Mouse (Mus musculus) cerebellum, postnatal 36 days (tissue): ENCODE measurements around the gene Evl.
"Not testable (repeated sequence)": the region's sequence is repeated elsewhere in the genome, so short reads cannot be mapped to it uniquely, and the experiment has no call there.

Source experiments
- DNase-seq, 2 experiments: peaks; one replicate each; pipeline ENCODE4 v3.0.0; 2021 to 2022; ENCODE audit warnings: mixed read lengths in 2 of 2

Gene Evl

DNA sequence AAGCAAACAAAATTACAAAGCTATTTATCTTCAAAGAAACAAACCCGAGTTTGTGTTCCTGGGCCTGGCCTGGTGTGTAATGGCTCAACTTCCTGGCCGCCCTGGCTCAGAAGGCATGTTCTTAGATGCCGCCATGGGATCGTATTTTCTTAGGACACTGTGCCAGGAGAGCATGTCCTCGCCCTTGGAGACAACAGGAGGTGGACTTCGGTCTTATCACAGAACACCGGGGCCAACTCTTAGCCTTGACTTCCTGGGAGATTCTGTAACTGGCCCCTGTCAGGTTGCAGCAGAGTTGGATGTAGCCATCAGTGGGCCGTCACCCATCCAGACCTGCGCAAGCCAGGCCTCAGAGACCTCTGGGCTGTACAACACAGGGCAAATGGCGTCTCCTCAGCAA is 145.1 kb downstream of the Evl start:
- no peak for DNase-seq

DNA sequence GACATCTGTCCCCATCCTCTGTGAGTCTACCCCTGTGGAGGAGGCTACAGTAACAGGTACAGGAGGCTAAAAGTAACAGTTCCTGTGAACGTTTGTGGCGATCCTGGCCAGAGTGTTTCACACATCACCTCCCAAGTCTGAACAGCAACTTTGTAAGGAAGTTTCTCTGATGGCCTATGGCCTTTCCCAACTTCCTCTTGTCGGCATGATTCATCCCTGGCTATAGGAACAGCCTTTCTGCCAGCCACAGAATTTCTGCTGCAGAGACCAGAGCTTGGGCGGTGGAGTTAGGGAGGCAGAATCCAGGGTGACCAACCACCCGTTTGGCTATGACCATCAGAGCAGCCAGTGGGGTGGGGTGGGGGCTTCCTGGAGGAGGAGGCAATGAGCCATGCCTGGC is 145.5 kb downstream of the Evl start:
- DNase-seq, result no peak

DNA sequence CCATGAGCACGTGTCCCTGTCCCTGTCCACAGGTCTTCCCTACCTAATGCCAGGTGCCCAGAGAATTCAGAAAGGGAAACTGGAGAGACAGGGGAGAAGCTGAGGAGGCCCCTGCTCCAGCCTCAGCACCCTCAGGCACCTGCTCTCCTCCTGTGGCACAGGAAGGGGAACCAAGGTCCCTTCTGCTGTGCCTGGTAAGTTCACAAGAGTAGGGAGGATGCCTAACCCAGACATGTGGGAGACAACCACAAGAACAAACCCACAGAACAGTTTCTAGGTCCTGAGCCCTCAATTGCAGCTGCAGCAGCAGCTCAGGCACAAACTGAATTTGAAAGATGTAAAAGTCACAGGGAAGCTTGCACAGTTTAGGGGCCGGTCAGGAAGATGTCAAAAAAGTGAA is 146.7 kb downstream of the Evl start:
- DNase-seq, result no peak

DNA sequence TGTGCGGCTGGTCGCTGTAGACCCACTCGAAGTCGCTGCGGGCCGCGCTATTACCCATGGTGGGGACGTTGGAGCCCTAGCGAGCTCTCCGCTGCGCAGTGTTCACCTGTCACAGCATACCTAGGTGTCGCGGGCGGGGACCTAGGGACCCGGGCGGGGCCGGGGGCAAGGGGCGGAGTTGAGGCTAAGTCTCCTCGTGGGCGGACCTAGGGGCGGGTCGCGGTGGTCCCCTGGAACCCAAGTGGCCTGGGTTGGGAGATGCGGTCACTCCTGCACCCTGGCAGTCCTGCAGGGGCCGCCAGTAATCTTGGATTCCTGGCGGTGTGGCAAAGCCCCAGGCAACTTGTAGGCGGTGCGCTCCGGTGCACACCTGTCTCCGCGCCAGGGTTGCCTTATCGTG is 147.7 kb downstream of the Evl start, which contains the start of gene Degs2:
TSS of gene Degs2 (minus strand) at position 131 of the 400 bp plus-strand sequence.
- DNase-seq, result no peak

DNA sequence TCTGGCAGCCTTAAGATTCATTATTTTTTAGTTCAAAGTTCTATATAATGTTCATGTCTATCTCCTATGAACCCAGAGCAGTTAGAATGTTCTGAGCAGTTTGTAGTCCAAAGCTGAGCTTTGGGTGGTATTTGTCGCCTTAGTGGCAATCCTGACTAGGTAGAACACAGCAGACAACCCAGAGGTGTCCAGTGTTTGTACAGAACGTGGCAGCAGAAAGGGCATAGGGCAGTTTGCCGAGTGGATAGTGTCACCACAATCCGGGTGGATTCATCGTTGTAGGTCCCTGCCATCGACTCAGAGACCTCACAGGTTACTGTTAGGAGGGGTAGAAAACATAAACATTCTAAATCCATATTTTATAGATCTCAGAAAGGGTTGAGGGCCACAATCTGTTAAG is 151.0 kb downstream of the Evl start:
- DNase-seq, result no peak

DNA sequence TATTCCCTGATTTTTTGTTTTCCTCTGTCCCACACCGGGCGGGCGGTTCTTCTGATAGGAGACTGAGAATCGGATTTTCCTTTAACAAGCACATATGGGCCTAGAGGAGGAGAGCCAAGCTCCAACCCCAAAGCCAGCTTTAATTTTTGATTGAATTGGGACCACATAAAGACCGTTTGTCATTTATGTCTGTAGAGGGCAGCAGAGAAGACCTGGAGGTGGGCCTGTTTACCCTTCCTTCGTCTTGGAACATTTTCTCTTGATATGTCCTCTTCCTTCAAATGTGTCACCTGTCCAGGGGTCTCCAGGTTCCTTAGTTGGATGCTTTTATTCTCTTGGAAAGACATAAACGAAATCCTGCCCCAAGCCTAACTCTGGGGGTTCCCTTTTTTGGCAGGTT is 151.6 kb downstream of the Evl start:
- no peak for DNase-seq

DNA sequence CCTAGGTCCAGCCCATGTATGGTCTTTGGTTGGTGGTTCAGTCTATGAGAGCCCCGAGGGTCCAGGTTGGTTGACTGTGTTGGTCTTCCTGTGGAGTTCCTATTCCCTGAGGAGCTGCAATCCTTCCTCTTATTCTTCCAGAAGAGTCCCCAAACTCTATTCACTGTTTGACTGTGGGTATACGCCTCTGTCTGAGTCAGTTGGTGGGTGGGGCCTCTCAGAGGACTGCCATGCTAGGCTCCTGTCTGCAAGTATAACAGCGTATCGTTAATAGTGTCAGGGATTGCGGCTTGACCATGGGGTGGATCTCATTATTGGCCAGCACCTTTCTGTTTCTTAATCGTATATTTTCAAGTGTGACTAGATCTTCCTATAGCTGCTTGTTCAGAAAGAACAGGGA is 154.9 kb downstream of the Evl start:
- DNase-seq, result no peak

DNA sequence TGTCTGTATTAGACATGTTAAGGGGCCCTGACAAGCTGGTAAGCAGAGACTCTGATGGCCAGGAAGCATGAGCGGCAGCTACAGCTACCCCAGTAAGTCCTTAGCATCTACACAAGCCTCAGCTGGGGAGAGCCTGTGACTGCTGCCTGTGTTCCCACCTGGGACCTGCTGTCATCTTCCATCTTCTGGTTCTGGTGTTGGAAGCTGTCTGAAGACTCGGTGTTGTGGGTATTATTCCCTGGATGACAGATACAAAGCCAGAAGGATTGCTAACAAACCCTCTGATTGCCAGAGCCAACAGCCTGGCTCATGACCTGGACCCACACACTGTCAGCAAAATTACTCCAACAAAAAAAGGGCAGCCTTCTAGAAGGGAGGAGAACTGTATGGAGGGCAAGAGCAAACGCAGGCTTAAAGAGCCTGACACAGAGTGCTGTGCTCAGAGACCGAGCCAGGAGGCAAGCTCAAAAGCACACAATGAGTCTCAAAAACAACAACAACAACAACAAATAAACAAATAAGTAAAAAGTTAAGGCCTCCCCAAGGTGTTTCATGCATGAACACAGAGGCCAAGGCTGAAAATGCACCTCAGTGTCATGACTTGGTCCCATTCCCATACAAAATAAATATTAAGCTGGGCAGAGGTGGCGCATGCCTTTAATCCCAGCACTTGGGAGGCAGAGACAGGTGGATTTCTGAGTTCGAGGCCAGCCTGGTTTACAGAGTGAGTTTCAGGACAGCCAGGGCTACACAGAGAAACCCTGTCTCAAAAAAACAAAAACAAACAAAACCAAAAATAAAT is 155.6 kb downstream of the Evl start:
- DNase-seq, result no peak

DNA sequence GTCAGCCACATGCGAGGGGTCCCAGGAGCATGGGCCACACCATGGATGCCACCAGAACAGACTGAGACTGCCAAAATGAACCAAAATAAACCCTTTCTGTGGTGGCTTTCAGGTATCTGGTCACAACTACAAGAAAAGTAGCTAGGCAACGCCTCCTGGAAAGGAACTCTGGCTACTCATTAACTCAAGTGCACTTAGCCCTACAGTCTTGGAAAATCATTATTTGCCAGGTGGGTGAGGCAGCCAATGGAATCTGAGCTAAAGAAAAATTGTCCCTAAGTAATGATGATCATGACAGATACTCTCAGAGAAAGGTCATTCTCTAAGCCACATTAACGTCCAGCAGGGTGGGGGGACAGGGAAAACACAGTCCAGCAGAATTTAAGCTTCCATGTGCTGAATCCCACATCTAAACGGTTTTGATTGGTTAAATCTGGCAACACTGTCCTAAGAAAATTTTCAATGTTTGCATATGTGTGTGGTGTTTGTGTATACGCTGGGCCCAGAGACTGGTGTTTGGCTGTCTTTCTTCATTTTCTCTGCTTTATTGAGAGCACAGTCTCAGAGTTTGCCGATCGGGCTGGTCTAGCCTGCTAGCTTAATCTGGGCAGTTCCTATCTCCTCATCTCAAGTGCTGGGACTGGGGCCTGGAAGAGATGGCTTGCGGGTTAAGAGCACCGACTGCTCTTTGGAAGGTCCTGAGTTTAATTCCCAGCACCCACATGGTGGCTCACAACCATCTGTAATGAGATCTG is 156.5 kb downstream of the Evl start:
- DNase-seq, result no peak

DNA sequence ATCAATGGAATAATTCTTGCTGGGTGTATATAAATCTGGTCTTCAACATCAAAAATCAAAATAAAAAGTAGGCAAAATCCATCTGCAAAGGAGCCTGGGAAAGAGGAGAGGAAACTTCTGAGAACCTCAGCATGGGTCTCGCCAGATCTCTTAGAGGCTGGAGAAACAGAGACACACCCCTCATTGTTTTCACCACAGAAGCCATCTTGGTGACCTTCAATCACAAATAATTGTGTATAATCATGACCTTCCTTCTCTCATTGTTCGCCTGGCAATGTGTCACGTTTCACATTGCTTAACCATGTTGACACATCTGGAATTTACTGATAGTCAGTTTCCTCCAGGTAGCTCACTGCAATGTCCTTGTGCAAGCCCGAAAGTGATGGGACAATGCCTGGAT is 158.0 kb downstream of the Evl start:
- DNase-seq, result no peak

DNA sequence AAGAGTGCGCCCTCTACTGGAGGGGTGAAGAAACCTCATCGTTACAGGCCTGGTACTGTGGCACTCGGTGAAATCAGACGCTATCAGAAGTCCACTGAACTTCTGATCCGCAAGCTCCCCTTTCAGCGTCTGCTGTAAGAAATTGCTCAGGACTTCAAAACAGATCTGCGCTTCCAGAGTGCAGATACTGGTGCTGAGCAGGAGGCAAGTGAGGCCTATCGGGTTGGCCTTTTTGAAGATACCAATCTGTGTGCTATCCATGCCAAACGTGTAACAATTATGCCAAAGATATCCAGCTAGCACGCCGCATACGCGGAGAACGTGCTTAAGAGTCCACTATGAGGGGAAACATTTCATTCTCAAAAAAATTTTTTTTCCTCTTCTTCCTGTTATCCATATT is 159.5 kb downstream of the Evl start:
- DNase-seq, result not testable (repeated sequence)

DNA sequence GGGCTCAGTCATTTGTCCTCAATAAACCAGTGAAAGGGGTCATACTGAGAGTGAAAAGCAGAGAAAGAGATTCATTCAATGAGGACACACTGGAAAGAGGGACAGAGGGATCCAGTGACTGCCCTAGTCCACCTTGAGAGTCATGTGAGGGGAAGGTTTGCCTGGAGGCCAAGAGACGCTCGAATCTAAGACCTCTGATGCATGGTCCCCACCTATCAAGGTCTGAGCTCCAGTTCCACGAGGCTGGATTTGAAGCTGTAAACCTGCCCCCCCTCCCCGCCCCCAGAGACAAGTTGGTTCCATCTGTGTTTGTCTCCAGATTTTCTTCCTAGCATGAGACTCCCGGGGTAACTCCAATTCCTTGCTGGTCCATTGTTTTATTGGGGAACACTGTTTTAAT is 161.3 kb downstream of the Evl start:
- no peak for DNase-seq

DNA sequence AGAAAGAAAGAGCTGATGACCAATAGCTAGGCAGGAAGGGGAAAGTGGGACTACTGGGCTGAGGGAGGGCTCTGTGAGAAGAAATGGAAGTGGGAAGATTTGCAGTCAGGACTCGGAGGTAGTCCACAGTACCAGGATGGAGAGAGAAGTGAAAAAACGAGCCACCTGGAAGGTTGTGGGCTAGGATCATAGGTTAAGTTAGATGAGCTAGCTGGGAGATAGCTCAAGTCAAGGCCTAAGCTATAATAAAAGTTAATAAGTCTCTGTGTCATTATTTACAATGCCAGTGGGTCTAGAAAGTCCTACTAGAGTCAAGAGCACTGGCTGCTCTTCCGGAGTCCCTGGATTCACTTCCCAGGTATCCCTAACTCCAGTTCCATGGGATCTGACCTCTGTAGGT is 164.0 kb downstream of the Evl start:
- no peak for DNase-seq

DNA sequence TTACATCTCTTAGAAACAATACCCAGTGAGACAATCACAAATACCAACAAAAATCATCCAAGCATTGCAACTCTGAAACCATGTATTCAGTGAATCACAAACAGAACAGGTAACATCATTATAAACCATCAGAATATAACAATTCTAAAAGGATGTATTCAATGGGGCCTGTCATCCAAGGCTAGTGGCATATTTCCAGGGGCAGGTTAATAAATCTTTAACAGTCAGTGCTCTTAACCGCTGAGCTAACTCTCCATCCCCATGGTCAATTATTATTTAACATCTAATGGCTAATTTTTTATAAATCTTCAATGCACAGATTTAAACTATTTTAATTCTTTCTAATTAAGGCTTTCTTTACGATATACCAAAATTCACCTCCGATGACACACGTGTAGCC is 167.9 kb downstream of the Evl start:
- DNase-seq, result no peak

DNA sequence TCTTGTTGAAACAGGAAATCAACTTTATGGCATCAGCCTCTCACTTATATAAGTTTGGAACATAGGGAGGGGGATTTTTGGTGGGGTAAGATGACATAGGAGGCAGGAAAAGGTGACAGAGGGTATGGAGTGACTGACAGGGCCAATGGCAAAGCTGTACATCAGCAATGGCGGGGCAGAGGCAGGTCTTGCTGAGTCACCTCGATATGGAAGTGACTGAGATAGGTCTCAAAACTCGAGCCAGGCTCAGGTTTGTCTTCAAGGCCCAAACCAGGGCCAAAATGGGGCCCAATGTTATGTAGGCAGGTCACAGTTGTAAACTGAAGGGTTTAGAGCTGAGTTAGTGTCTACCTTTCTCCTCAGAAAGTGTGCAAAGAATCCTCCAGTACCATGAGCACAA is 169.3 kb downstream of the Evl start:
- DNase-seq, result no peak

DNA sequence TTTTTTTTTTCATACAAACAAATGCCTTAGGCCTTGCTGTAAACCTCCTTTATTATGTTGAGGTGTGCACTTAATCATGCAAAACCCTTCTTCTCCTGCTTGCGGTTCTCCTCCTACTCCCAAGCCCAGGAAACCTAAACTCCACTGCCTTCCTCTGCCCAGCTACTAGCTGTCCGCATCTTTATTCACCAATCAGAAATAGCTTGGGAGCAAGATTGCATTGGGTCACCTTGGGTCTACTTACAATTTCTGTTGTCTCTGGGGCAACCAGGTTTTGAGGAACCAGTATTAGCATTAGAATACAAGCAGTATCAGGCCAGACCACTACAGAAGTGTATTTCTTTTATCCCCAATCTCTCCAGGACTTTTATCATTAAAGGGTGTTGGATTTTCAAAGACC is 179.9 kb downstream of the Evl start:
- no peak for DNase-seq

DNA sequence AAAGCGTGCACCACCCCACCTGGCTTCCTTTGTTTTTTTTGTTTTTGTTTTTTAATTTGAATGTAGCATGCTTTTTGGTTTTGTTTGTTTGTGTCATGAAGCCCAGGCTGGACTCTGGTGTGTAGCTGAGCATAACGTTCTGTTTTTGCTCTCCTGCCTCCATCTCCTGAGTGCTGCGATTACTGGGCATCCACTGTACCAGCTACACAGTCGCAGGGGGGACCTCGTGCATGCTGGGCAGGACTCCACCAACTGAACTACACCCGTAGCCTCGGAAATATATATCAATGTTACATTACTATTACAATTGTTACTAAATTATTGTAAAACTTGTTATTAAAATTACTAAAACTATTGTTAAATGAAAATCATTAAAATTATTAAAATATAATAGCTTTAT is 183.3 kb downstream of the Evl start:
- no peak for DNase-seq
